In the genomic region with DNA sequence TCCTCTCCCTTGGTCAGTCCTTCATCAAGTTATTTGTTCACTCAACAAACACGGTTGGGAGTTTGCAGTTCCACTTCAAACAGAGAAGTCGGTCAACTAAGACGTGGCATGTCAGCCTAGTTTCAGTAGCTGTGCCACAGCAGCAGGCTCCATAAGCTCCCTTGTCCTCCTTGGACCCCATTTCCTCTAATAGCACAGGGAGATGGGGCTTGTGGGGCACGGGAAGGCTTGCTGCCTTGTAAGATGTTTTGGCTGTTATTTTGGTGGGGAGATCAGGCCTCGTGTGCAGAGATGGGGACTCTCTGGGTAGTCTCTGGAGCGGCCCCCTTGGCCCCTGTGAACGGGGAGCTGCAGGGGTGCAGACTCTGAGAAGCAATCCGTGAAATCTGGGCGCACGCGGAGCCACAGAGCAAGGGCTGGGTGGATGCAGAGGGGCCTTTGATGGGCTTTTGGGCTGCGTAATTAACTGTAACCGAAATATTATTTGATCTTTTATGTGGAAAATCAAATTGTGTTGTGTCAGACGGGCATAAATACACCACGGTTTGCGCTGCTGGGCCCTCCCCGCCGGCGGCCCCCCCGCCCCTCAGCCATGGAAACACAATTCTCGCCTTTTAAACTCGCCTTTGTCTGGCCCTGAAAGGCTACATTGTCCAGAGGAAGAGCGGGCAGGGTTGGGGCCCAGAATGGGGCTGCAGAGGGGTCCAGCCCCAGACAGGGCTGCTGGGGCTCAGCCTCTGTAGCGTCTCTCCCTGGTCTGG, we compare ENCODE assay signal across 9 mouse cellular contexts.
DNase-seq lines count a peak whose midpoint lies in the region; ATAC-seq lines count a peak whose summit lies in the region.
"Had no signal": no experiment of that assay in that cellular context is flagged by ENCODE, and none has a peak within 500 bp of the region (broad histone marks: within the 10 kb centered on the region; RNA-seq: fewer than 3 reads in every experiment).

No protein-coding gene starts in this region.

- DNase-seq in left cerebral cortex, postnatal 4 days: peak; percentile 63
- DNase-seq in left cerebral cortex, adult 8-10 months (ENCODE audit: low spot score in 2 of 2): no peak
- peak; percentile 19 for DNase-seq in telencephalon, adult 2 months (ENCODE audit: low read depth, low spot score)
- no peak for DNase-seq in urinary bladder, postnatal 36 days (ENCODE audit: low spot score in 2 of 2)
- no peak for DNase-seq in c-Kit-positive CD71-positive TER-119-positive erythroid progenitor cells, embryonic 14.5 days (ENCODE audit: low spot score)
- DNase-seq: kidney, adult 9 months had no signal

- H3K9ac ChIP-seq in forebrain, embryonic 12.5 days: peak overlapping the region; percentile 40
- no peak overlapping the region for H3K9ac ChIP-seq in limb, embryonic 15.5 days

- H3K4me1 ChIP-seq in forebrain, embryonic 12.5 days: peaks cover 43% of the 10 kb centered on the region
- peaks cover 27% of the 10 kb centered on the region for H3K4me1 ChIP-seq in limb, embryonic 15.5 days

- peak overlapping the region; percentile 37 for H3K4me2 ChIP-seq in forebrain, embryonic 12.5 days
- H3K4me2 ChIP-seq in limb, embryonic 15.5 days: peak overlapping the region; percentile 19; the same call in 1 of the 2 replicates

- no peaks in the 10 kb centered on the region; the same call in 1 of the 2 replicates for H3K9me3 ChIP-seq in forebrain, embryonic 12.5 days
- H3K9me3 ChIP-seq in limb, embryonic 15.5 days: no peaks in the 10 kb centered on the region

- 5% methylated on average over 24 of the region's 24 CpGs for WGBS in forebrain, embryonic 12.5 days
- 24% methylated on average over 24 of the region's 24 CpGs for WGBS in limb, embryonic 15.5 days

- intact Hi-C loops in left cerebral cortex, postnatal 4 days (cut with DNase I): no loop called here

- peak overlapping the region; percentile 94 for H3K27ac ChIP-seq in forebrain, embryonic 12.5 days
- peak overlapping the region; percentile 55 for H3K27ac ChIP-seq in limb, embryonic 15.5 days

- no peaks in the 10 kb centered on the region for H3K27me3 ChIP-seq in forebrain, embryonic 12.5 days
- no peaks in the 10 kb centered on the region; the same call in 1 of the 2 replicates for H3K27me3 ChIP-seq in limb, embryonic 15.5 days

- H3K36me3 ChIP-seq in forebrain, embryonic 12.5 days (replicated peaks): no peaks in the 10 kb centered on the region
- no peaks in the 10 kb centered on the region for H3K36me3 ChIP-seq in limb, embryonic 15.5 days

- peak; percentile 92 for ATAC-seq in forebrain, embryonic 12.5 days (ENCODE audit: low FRiP score)
- ATAC-seq in limb, embryonic 15.5 days (ENCODE audit: insufficient number of reproducible peaks, low FRiP score, low TSS enrichment, low read depth): 0 out of 2 replicates have a peak, but pooled peaks have one; percentile 21
- ATAC-seq: Patski had no signal

- H3K4me3 ChIP-seq in forebrain, embryonic 12.5 days (replicated peaks): no peak overlapping the region
- no peak overlapping the region for H3K4me3 ChIP-seq in limb, embryonic 15.5 days

Comparison
In these comparisons a context has a peak if more than half of its experiments do, and no peak if none do; other contexts are left out.
1. DNase-seq: peak in left cerebral cortex, postnatal 4 days (single experiment) and telencephalon, adult 2 months (single experiment); none in left cerebral cortex, adult 8-10 months (0 of 2), urinary bladder, postnatal 36 days (0 of 2) and c-Kit-positive CD71-positive TER-119-positive erythroid progenitor cells, embryonic 14.5 days (single experiment).